Mouse (Mus musculus) forebrain, embryonic 15.5 days (tissue): Measurements from ENCODE around the gene Gcsam. TPM values are rescaled to one million over a fixed set of nuclear protein-coding genes. Genes with fewer than 3 reads are reported as not detected.

Experiments used
- ATAC-seq: fragments of 200-750 bp; cut with Nextera tagmentation; replicated peaks from 2 replicates; pipeline ENCODE4 v1.8.0; 2017; ENCODE audit warnings: mild to moderate bottlenecking, moderate TSS enrichment, moderate library complexity
- H3K27ac ChIP-seq: fragments of 300-500 bp; sonication (generic); replicated peaks from 2 replicates; pipeline ENCODE4 v1.5.1; 2015; ENCODE audit warnings: mild to moderate bottlenecking, inconsistent platforms
- H3K27me3 ChIP-seq: fragments of 300-500 bp; sonication (generic); 2 replicates; pipeline ENCODE4 v1.6.1; 2015; ENCODE audit warnings: inconsistent platforms
- H3K36me3 ChIP-seq: fragments of 300-500 bp; sonication (generic); 2 replicates; pipeline ENCODE4 v1.6.1; 2015; ENCODE audit warnings: mild to moderate bottlenecking, inconsistent platforms
- H3K4me1 ChIP-seq: fragments of 300-500 bp; sonication (generic); 2 replicates; pipeline ENCODE4 v1.6.1; 2015; ENCODE audit warnings: inconsistent platforms
- H3K4me2 ChIP-seq: fragments of 300-500 bp; sonication (generic); replicated peaks from 2 replicates; pipeline ENCODE4 v1.6.1; 2015; ENCODE audit warnings: mild to moderate bottlenecking, inconsistent platforms
- H3K4me3 ChIP-seq: fragments of 300-500 bp; sonication (generic); 2 replicates; pipeline ENCODE4 v1.5.1; 2015; ENCODE audit warnings: mild to moderate bottlenecking, inconsistent platforms
- H3K9ac ChIP-seq: fragments of 300-500 bp; sonication (generic); replicated peaks from 2 replicates; pipeline ENCODE4 v1.6.1; 2015; ENCODE audit warnings: mild to moderate bottlenecking, inconsistent platforms
- H3K9me3 ChIP-seq: fragments of 300-500 bp; sonication (generic); 2 replicates; pipeline ENCODE4 v1.6.1; 2016; ENCODE audit warnings: inconsistent platforms
- WGBS: fragments of 180-500 bp; shearing (Covaris S2); methylation state at CpG from one replicate; pipeline ENCODE4 v1.1.7; 2015; ENCODE audit warnings: mixed read lengths; 5-methylcytosine and 5-hydroxymethylcytosine counted together
- polyA plus RNA-seq: library from polyadenylated mRNA; unstranded; fragments of >200 nt; fragmentation: Nextera tagmentation; extraction: Ambion mirVana; gene quantifications from 2 replicates; pipeline ENCODE4 v1.2.1, GENCODE M21; 2015

Gcsam gene
- polyA plus RNA-seq, 1 experiment from 2014 or later: not detected

DNA sequence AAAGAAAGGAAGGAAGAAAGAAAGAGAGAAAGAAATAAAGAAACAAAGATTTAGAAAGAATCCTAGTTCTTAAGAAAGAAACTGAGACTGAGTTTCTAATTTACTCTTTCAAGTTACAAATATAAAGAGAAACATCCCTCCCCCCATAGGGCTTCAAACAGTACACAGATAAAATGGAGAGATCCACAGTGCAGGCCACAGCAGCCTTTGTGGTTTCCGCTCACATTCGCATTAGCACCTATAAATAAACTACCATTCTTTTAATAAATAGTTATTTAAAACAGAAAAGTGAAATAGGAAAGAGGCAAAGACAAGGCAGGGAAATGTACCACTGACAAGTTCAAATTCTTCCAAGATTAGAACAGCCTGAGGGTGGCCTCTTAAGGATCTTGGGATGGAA, 14.6 kb downstream of the Gcsam start:
- Histone ChIP-seq H3K36me3 (no peaks in the 10 kb centered on the region), H3K4me3 (no peak overlapping the region), H3K4me2 (no peak overlapping the region), H3K9ac (no peak overlapping the region), H3K4me1 (no peaks in the 10 kb centered on the region), H3K27ac (no peak overlapping the region), H3K9me3 (no peaks in the 10 kb centered on the region), H3K27me3 (no peaks in the 10 kb centered on the region)
- no peak for ATAC-seq
- WGBS: 86% methylated on average over 2 of the region's 2 CpGs

DNA sequence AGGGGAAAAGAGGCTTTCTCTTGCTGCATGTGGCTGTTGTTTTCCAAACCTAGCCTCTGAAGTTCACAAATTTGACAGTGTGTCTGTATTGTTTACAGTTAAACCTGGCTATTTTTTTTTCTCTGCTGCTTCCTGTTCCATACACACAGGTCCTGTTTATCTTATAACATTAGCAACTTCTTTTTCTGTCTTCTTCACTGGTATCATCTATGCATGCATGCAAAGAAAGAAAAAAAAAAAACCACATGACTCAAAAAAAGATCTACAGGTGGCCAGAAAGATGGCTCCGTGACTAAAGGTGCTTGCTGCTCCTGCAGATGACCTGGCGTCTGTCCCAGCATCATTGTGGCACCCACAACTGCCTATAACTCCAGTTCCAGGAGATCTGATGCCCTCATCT, 15.2 kb downstream of the Gcsam start:
- no peaks in the 10 kb centered on the region for H3K36me3 ChIP-seq
- H3K9me3 ChIP-seq: no peaks in the 10 kb centered on the region
- H3K9ac ChIP-seq: no peak overlapping the region
- WGBS: 88% methylated on average over 2 of the region's 2 CpGs
- H3K4me1 ChIP-seq: no peaks in the 10 kb centered on the region
- H3K27me3 ChIP-seq: no peaks in the 10 kb centered on the region
- ATAC-seq: no peak
- H3K27ac ChIP-seq: no peak overlapping the region
- no peak overlapping the region for H3K4me2 ChIP-seq
- H3K4me3 ChIP-seq: no peak overlapping the region

DNA sequence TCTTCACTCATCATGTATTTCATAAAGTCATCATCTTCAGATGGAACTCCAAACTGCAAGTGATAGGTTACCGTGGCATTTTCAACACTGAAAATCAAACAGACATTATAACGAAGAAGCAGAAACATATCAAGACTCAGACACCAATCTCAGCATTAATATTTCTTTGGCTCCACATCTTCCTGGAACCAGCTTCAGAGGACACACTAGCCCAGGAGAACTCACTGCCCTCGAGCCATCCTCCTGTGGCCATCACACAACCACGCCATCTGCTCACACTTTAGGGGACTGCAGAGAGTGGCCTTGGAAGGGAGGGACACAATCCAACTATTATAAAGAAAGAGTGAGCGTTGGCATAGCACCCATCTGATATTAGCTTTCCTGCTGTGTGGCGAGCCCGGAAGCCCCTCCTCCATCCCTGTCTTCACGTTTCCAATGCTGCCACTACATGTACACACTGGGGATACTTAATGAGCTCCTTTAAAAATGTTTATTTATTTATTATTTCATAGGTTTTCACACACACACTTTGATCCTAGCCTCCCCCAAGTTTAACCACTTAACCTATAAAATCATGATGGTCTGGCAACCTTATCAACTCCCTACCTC, 19.4 kb downstream of the Gcsam start:
- ATAC-seq: no peak
- 82% methylated on average over 8 of the region's 8 CpGs for WGBS
- H3K4me1 ChIP-seq: no peaks in the 10 kb centered on the region
- H3K27me3 ChIP-seq: no peaks in the 10 kb centered on the region
- no peak overlapping the region for H3K9ac ChIP-seq
- H3K4me3 ChIP-seq: no peak overlapping the region
- H3K9me3 ChIP-seq: no peaks in the 10 kb centered on the region
- no peaks in the 10 kb centered on the region for H3K36me3 ChIP-seq
- no peak overlapping the region for H3K27ac ChIP-seq
- no peak overlapping the region for H3K4me2 ChIP-seq

DNA sequence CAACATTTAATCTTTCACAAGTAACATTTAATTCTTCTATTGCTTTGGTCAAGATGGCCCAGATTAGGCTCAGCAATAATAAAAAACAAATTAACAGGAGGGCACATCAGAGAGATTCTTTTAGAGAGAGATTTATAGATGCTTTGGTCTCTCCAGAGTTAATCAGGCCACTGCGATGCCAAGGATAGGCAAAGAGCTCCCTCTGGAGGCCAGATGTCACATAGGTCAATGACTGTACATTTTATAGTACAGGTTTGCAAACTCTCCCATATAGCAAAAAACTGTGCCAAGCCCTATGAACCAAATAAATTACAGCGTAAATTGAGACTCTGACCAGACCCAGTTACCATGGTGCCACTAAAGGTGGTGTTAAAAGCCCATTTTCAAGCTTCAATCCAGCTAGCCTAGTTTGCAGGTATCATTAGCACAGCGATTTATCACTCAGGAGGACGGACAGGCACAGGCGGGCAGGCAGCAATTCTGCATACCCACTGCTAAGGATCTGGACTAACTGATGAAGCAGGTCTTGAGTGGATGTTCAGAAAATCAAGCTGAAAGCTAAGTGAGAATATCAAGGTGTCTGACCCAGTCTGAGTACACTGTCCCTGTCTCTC, 20.3 kb downstream of the Gcsam start:
- Histone ChIP-seq H3K9me3 (no peaks in the 10 kb centered on the region), H3K4me3 (no peak overlapping the region), H3K4me1 (no peaks in the 10 kb centered on the region), H3K9ac (no peak overlapping the region), H3K4me2 (no peak overlapping the region), H3K36me3 (no peaks in the 10 kb centered on the region), H3K27ac (no peak overlapping the region), H3K27me3 (no peaks in the 10 kb centered on the region)
- 60% methylated on average over 5 of the region's 5 CpGs for WGBS
- peak; percentile 89 for ATAC-seq

DNA sequence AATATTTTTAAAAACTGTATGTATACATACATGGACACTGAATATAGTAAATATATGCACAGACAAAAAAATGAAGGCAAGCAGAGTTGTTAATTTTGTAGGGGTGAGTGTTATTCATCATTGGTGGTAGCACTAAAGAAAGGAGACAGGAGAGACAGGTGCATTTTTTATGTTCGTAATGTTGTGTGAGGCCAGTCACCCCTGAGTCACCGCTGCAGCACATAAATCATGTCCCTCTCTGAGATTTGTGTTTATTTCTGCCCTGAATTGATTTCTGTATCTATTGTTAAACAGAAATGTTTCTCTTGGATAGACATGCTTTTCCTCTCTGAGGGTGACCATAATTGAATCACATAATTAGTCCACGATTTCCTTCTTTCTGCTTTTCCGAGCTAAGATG, 22.2 kb downstream of the Gcsam start:
- no peak overlapping the region for H3K4me3 ChIP-seq
- H3K27me3 ChIP-seq: no peaks in the 10 kb centered on the region
- no peaks in the 10 kb centered on the region for H3K36me3 ChIP-seq
- no peak for ATAC-seq
- H3K4me1 ChIP-seq: no peaks in the 10 kb centered on the region
- 84% methylated on average over 4 of the region's 4 CpGs for WGBS
- H3K4me2 ChIP-seq: no peak overlapping the region
- H3K27ac ChIP-seq: no peak overlapping the region
- H3K9ac ChIP-seq: no peak overlapping the region
- H3K9me3 ChIP-seq: no peaks in the 10 kb centered on the region

DNA sequence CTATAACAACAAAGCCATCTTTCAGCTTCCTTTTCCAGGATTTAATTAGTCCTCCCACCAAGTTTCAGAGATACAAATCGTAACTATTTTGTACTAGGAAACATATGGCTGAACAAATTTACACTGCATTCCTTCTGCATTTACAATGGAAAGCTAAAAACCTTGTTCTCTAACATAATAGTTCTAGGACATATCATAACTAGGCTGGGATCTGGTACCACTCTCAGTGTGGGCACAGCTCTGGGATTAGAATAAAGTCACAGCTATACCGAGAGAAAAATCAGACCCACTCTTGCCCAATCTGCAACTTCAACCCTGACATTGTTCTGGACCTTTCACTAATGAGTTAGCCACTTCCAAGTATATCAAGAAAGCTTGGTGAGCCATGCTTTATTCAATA, 25.6 kb downstream of the Gcsam start:
- no peak overlapping the region for H3K4me3 ChIP-seq
- H3K4me2 ChIP-seq: no peak overlapping the region
- ATAC-seq: no peak
- H3K27me3 ChIP-seq: no peaks in the 10 kb centered on the region
- no peak overlapping the region for H3K9ac ChIP-seq
- no peak overlapping the region for H3K27ac ChIP-seq
- 81% methylated on average over 2 of the region's 2 CpGs for WGBS
- H3K4me1 ChIP-seq: no peaks in the 10 kb centered on the region
- no peaks in the 10 kb centered on the region for H3K9me3 ChIP-seq
- no peaks in the 10 kb centered on the region for H3K36me3 ChIP-seq

DNA sequence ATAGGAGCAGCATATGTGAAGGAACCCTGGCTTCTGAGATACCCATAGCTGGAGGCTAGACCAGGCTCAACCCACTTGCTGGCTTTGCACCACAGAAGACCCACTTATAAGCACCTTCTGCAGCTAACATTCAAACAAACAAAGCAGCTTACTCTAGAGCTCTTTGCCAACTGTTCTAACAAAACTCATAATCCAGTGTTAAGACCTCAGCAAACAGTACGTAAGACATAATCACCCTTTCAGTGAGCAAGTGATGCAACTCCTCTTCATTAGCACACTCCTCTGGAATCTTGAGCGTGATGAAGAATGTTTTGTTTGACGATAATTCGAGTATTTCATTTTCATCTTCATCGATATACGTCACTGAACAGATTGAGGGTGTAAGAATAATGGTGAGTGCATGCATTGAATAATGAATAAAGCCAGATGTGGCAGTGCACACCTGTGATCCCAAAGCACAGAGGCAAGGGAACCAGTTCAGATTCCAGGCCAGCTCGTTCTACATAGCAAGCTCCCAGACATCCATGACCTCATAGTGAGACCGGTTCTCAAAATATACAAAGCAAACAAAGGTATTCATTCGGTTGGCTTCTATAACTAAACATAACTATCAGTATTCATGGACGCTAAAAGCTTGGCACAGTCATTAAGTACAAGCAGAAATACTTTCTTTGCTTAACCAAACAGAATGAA, 30.0 kb downstream of the Gcsam start:
- Histone ChIP-seq H3K9me3 (no peaks in the 10 kb centered on the region), H3K36me3 (no peaks in the 10 kb centered on the region), H3K4me1 (no peaks in the 10 kb centered on the region), H3K9ac (no peak overlapping the region), H3K4me3 (no peak overlapping the region), H3K27ac (no peak overlapping the region), H3K27me3 (no peaks in the 10 kb centered on the region), H3K4me2 (no peak overlapping the region)
- WGBS: 83% methylated on average over 10 of the region's 10 CpGs
- no peak for ATAC-seq

DNA sequence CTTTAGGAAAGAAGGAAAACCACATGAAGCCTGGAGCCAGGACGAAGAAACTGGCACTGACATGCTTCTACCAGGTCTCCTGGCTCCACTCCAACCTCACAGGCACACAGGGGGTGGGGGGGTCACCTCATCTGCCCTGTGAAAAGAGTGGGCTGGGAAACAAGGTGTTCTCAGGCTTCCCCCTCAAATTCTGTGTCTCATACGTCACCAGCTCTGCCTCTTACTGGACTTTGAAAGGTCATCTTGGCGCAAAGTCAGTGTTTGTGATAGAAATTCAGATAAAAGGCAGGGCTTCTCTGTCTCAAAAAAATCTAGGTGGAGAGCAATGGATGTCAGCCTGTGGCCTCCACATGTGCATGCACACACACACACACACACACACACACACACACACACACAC, 31.1 kb downstream of the Gcsam start:
- H3K9ac ChIP-seq: no peak overlapping the region
- H3K4me2 ChIP-seq: no peak overlapping the region
- H3K27ac ChIP-seq: no peak overlapping the region
- no peaks in the 10 kb centered on the region for H3K36me3 ChIP-seq
- H3K4me3 ChIP-seq: no peak overlapping the region
- no peaks in the 10 kb centered on the region for H3K27me3 ChIP-seq
- ATAC-seq: no peak
- no peaks in the 10 kb centered on the region for H3K4me1 ChIP-seq
- WGBS: 63% methylated on average over 3 of the region's 3 CpGs
- H3K9me3 ChIP-seq: no peaks in the 10 kb centered on the region

DNA sequence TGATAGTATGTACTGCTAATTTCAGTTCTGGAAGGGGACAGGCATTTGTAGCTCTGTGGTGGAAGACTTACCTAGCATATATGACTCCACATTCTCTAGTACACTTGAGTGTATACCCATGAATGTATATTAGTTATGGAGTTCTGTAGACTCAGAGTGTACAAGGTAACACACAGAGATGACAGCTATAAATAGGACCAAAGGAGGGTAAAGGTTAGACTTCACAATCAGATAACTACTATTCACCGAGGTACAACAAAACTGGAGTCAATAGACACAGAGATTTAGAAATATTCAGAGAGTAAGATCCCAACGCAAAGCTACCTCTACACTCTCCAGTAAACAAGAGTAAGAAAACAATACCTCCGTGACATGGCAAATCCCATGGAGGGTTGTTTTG, 33.8 kb downstream of the Gcsam start:
- WGBS: 87% methylated on average over 3 of the region's 3 CpGs
- Histone ChIP-seq H3K36me3 (no peaks in the 10 kb centered on the region), H3K9ac (no peak overlapping the region), H3K4me1 (no peaks in the 10 kb centered on the region), H3K4me2 (no peak overlapping the region), H3K27me3 (no peaks in the 10 kb centered on the region), H3K27ac (no peak overlapping the region), H3K9me3 (no peaks in the 10 kb centered on the region), H3K4me3 (no peak overlapping the region)
- no peak for ATAC-seq

DNA sequence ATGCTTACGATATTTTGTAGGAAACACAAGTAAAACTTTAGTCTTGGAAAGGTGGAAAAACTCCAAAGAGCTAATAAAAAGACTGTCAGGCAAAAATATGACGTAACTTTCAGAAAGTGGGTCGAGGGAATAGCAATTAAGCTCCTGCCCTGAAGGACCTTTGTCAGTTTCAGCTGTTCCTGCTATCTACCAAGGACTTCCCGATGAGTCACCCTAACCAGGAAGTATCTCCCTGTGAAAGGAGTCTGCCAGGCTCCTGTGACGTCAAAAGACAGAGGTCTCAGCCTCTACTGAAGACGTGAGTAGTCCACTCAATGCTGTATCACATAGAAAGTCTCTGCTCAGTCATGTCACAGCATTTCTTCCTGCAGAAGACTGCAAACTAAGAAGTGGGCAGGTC, 34.2 kb downstream of the Gcsam start:
- Histone ChIP-seq H3K4me3 (no peak overlapping the region), H3K9me3 (no peaks in the 10 kb centered on the region), H3K36me3 (no peaks in the 10 kb centered on the region), H3K27me3 (no peaks in the 10 kb centered on the region), H3K27ac (no peak overlapping the region), H3K9ac (no peak overlapping the region), H3K4me2 (no peak overlapping the region), H3K4me1 (no peaks in the 10 kb centered on the region)
- WGBS: 82% methylated on average over 6 of the region's 6 CpGs
- ATAC-seq: no peak

DNA sequence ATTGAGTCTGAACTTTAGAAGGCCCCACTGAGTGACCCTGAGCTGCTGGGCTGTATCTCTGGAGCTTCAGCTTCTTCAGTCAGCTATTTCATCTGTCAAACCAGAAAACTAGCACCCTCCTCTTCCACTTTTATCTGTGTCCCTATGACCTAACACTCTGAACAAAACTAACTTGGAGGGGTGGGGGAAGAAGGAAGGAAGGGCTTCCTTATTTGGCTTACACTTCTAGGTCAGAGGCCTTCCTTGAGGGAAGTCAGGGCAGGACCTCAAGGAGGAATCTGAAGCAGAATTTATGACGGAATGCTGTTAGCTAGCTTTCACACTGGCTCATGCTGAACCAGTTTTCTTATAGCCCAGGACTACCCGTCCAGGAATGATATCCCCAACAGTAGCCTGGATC, 41.3 kb downstream of the Gcsam start:
- no peak overlapping the region for H3K27ac ChIP-seq
- H3K4me3 ChIP-seq: no peak overlapping the region
- H3K9ac ChIP-seq: no peak overlapping the region
- H3K36me3 ChIP-seq: no peaks in the 10 kb centered on the region
- no peaks in the 10 kb centered on the region for H3K9me3 ChIP-seq
- peaks cover 2% of the 10 kb centered on the region; the same call in 1 of the 2 replicates for H3K27me3 ChIP-seq
- ATAC-seq: no peak
- 83% methylated on average over 2 of the region's 2 CpGs for WGBS
- peaks cover 6% of the 10 kb centered on the region; the same call in 1 of the 2 replicates for H3K4me1 ChIP-seq
- no peak overlapping the region for H3K4me2 ChIP-seq

DNA sequence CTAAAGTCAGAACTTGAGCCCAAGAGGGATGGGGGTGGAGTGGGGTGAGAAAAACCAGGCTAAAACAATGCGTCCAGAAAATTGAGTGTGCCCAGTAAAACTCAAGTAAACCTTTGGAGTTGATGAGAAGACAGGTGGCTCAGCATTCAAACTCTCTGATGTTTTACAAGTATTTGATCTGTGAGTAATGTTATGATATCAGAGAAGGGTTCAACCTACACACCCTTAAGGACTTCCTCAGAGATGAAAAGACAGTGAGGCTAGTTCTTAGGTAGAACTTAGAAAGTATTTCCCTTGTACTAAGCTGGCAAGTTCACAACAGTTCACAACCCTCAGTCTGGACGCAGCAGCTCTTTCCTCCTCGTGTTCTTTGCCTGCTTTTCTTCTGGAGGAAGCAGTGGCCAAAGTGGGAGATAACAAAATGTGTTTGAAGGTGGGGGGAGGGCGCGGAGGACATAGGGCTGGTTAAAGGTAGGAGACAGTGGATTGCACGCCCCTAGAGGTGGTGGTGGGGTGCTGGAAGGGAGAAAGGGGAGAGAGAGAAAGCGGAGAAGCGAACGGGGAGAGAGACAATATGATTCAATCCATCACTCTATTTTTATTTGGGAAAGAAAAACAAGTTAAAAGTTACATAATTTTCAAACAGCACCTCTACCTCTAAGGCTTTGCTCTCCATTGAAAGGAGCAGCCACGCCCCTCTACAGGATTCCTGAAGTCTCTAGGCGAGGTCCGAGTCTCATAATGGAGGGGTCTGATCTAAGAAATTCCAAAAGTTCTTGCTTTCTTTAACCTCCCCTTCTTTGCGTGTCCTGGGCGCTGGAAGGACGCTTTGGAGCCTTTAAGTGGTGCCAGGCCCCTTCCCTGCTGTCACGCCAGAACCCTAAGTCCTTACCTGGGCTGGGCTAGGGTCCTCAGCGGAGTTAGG, 43.1 kb downstream of the Gcsam start:
- no peak overlapping the region for H3K9ac ChIP-seq

More for the DNA sequence above, 43.1 kb downstream of the Gcsam start:
- H3K9me3 ChIP-seq: no peaks in the 10 kb centered on the region
- peak overlapping the region; percentile 47 for H3K4me2 ChIP-seq
- ATAC-seq: no peak
- peak overlapping the region; percentile 27 for H3K4me3 ChIP-seq
- WGBS: 18% methylated on average over 17 of the region's 17 CpGs
- peaks cover 6% of the 10 kb centered on the region; the same call in 1 of the 2 replicates for H3K4me1 ChIP-seq
- no peak overlapping the region for H3K27ac ChIP-seq
- peaks cover 2% of the 10 kb centered on the region; the same call in 1 of the 2 replicates for H3K27me3 ChIP-seq
- no peaks in the 10 kb centered on the region for H3K36me3 ChIP-seq
